8 mouse cellular contexts compared by ENCODE assay signal in genomic region chr7:19148875-19149541, GRCm38 (mm10). TPM values are rescaled to one million over a fixed set of nuclear protein-coding genes. Genes with fewer than 3 reads are reported as not detected.
DNase-seq lines count a peak whose midpoint lies in the region; ATAC-seq and TF ChIP-seq lines count a peak whose summit lies in the region.

Gene Qpctl (minus strand): TSS chr7:19149291.

- H3K9me3 ChIP-seq in embryonic facial prominence, embryonic 14.5 days (ENCODE audit: control insufficient read depth, low read length), result no peaks in the 10 kb centered on the region
- no peaks in the 10 kb centered on the region for H3K9me3 ChIP-seq in limb, embryonic 13.5 days
- no peaks in the 10 kb centered on the region for H3K9me3 ChIP-seq in midbrain, embryonic 16.5 days (replicated peaks; ENCODE audit: control insufficient read depth, low read length, poor library complexity, severe bottlenecking)

- no peaks in the 10 kb centered on the region; the same call in 1 of the 2 replicates for H3K79me2 ChIP-seq in heart, adult 2 months (replicated peaks; ENCODE audit: control insufficient read depth, insufficient read depth, low read length)

- peak within 1 kb of the TSS; percentile 86 for H3K4me2 ChIP-seq in embryonic facial prominence, embryonic 14.5 days (ENCODE audit: low read depth, low read length)
- H3K4me2 ChIP-seq in limb, embryonic 13.5 days (replicated peaks), result peak within 1 kb of the TSS; percentile 83
- H3K4me2 ChIP-seq in midbrain, embryonic 16.5 days (ENCODE audit: low read length), result peak within 1 kb of the TSS; percentile 62

- H3K36me3 ChIP-seq in embryonic facial prominence, embryonic 14.5 days (ENCODE audit: control insufficient read depth, insufficient read depth, low read length), result peaks cover 26% of the 10 kb centered on the region
- H3K36me3 ChIP-seq in heart, adult 2 months (ENCODE audit: control insufficient read depth, insufficient read depth, low read length), result no peaks in the 10 kb centered on the region
- peaks cover 38% of the 10 kb centered on the region for H3K36me3 ChIP-seq in limb, embryonic 13.5 days
- peaks cover 20% of the 10 kb centered on the region for H3K36me3 ChIP-seq in midbrain, embryonic 16.5 days (ENCODE audit: control insufficient read depth, insufficient read depth, low read length)

- ATAC-seq in embryonic facial prominence, embryonic 14.5 days (ENCODE audit: low read depth), result peak; percentile 98
- peak; percentile 96 for ATAC-seq in limb, embryonic 13.5 days (ENCODE audit: low FRiP score, low read depth)
- ATAC-seq in midbrain, embryonic 16.5 days, result peak; percentile 97

- peaks cover 13% of the 10 kb centered on the region for H3K4me1 ChIP-seq in embryonic facial prominence, embryonic 14.5 days (ENCODE audit: control insufficient read depth, insufficient read depth, low read length)
- no peaks in the 10 kb centered on the region; the same call in 1 of the 2 replicates for H3K4me1 ChIP-seq in heart, adult 2 months (ENCODE audit: control insufficient read depth, insufficient read depth, low read length)
- peaks cover 29% of the 10 kb centered on the region for H3K4me1 ChIP-seq in limb, embryonic 13.5 days
- H3K4me1 ChIP-seq in midbrain, embryonic 16.5 days (ENCODE audit: control insufficient read depth, insufficient read depth, low read length), result peaks cover 18% of the 10 kb centered on the region

- peak within 1 kb of the TSS; percentile 55 for H3K4me3 ChIP-seq in embryonic facial prominence, embryonic 14.5 days (ENCODE audit: low read depth, low read length)
- peak within 1 kb of the TSS; percentile 86 for H3K4me3 ChIP-seq in heart, adult 2 months
- peak within 1 kb of the TSS; percentile 81 for H3K4me3 ChIP-seq in limb, embryonic 13.5 days
- H3K4me3 ChIP-seq in midbrain, embryonic 16.5 days (ENCODE audit: low read depth, low read length), result peak within 1 kb of the TSS; percentile 51

- intact Hi-C loops in heart, adult 2 months (cut with DNase I), result loop anchor here (1.0 kb wide), 1 partner anchor 17 kb away; no protein-coding TSS in a partner anchor

- peak within 1 kb of the TSS; percentile 67 for H3K9ac ChIP-seq in embryonic facial prominence, embryonic 14.5 days (ENCODE audit: low read depth, low read length)
- peak within 1 kb of the TSS; percentile 87 for H3K9ac ChIP-seq in heart, adult 2 months (ENCODE audit: low read depth, low read length)
- H3K9ac ChIP-seq in limb, embryonic 13.5 days, result peak within 1 kb of the TSS; percentile 86
- peak within 1 kb of the TSS; percentile 70 for H3K9ac ChIP-seq in midbrain, embryonic 16.5 days (ENCODE audit: low read depth, low read length)

- TF ChIP-seq POLR2A in heart, adult 2 months (IDR thresholded peaks at IDR 0.05; ENCODE audit: insufficient read depth, low read depth, low read length), result peak; percentile 73

- peak within 1 kb of the TSS; percentile 63 for H3K27ac ChIP-seq in embryonic facial prominence, embryonic 14.5 days (replicated peaks; ENCODE audit: low read depth, low read length)
- H3K27ac ChIP-seq in heart, adult 2 months, result peak within 1 kb of the TSS; percentile 86
- peak within 1 kb of the TSS; percentile 67; the same call in 1 of the 2 replicates for H3K27ac ChIP-seq in limb, embryonic 13.5 days
- peak within 1 kb of the TSS; percentile 87 for H3K27ac ChIP-seq in midbrain, embryonic 16.5 days (ENCODE audit: low read length)

- TF ChIP-seq CTCF in heart, adult 2 months (IDR thresholded peaks at IDR 0.05), result no peak

- WGBS in embryonic facial prominence, embryonic 14.5 days, result under 1% methylated on average over 43 of the region's 43 CpGs
- under 1% methylated on average over 43 of the region's 43 CpGs for WGBS in heart, adult 2 months
- under 1% methylated on average over 43 of the region's 43 CpGs for WGBS in limb, embryonic 13.5 days
- under 1% methylated on average over 43 of the region's 43 CpGs for WGBS in midbrain, embryonic 16.5 days

- DNase-seq in 3T3-L1 (ENCODE audit: low read depth, low spot score), result peak; percentile 99
- DNase-seq in adrenal gland, postnatal 4 days (ENCODE audit: low spot score in 2 of 2), result peak; percentile 83 to 96
- peak; percentile 100 for DNase-seq in embryonic facial prominence, embryonic 14.5 days (ENCODE audit: low spot score)
- DNase-seq in heart, adult 2 months, result peak; percentile 98 to 99
- peak; percentile 99 to 100 for DNase-seq in kidney, adult 8-10 months
- peak; percentile 91 to 98 for DNase-seq in spleen, postnatal 10 days (ENCODE audit: low spot score in 2 of 2)

- no peak for TF ChIP-seq EP300 in heart, adult 2 months (IDR thresholded peaks at IDR 0.05; ENCODE audit: insufficient read depth, low read depth, low read length)

- H3K27me3 ChIP-seq in embryonic facial prominence, embryonic 14.5 days (replicated peaks; ENCODE audit: control insufficient read depth, insufficient read depth, low read length), result no peaks in the 10 kb centered on the region
- H3K27me3 ChIP-seq in heart, adult 2 months (ENCODE audit: control insufficient read depth, insufficient read depth, low read length), result no peaks in the 10 kb centered on the region
- H3K27me3 ChIP-seq in limb, embryonic 13.5 days, result no peaks in the 10 kb centered on the region
- H3K27me3 ChIP-seq in midbrain, embryonic 16.5 days (ENCODE audit: control insufficient read depth, insufficient read depth, low read depth, low read length), result no peaks in the 10 kb centered on the region

RNA-seq across cellular contexts. Expression of gene Qpctl, which starts in this region (rescaled TPM):
- 10 to 100 TPM; 16.1 TPM for total RNA-seq in adrenal gland, postnatal 4 days (2021)
- polyA plus RNA-seq in embryonic facial prominence, embryonic 14.5 days (2014; fragmentation: Nextera tagmentation; extraction: Ambion mirVana), result 11.1 and 13.2 TPM in 2 replicates
- 1 to 10 TPM; 3.8 to 4.6 TPM for total RNA-seq in heart, adult 2 months (2021)
- 5.3 and 6.3 TPM in 2 replicates for polyA plus RNA-seq in heart, adult 2 months (2012; rRNA removed)
- polyA plus RNA-seq in limb, embryonic 13.5 days (2015; fragmentation: Nextera tagmentation; extraction: Ambion mirVana), result 17.1 and 18.1 TPM in 2 replicates
- 24.9 and 28.8 TPM in 2 replicates for polyA plus RNA-seq in midbrain, embryonic 16.5 days (2015; fragmentation: Nextera tagmentation; extraction: Ambion mirVana)

Comparison
In these comparisons a context has a peak if more than half of its experiments do, and no peak if none do; other contexts are left out.
1. Peak in every context shown above with its lines: DNase-seq, ATAC-seq, H3K4me3 ChIP-seq and H3K27ac ChIP-seq.